Mouse (Mus musculus) layer of hippocampus, postnatal 36 days (tissue): Measurements from ENCODE around the gene Copz1. TPM values are rescaled to one million over a fixed set of nuclear protein-coding genes. Genes with fewer than 3 reads are reported as not detected.
"Not testable (repeated sequence)": the region's sequence is repeated elsewhere in the genome, so short reads cannot be mapped to it uniquely, and the experiment has no call there.

Experiments used
- DNase-seq, 2 experiments: peaks; one replicate each; pipeline ENCODE4 v3.0.0; 2022
- total RNA-seq, 2 experiments: library from RNA; stranded (reverse); gene quantifications; 2 replicates each; pipeline ENCODE4 v1.2.3; 2021

Copz1 gene
- total RNA-seq, 2 experiments from 2014 or later: 93.2 to 103 TPM

GRCm38 (mm10) chr15:103252660-103253059 lies 19.9 kb upstream of the Copz1 start:
- DNase-seq: no peak

DNA sequence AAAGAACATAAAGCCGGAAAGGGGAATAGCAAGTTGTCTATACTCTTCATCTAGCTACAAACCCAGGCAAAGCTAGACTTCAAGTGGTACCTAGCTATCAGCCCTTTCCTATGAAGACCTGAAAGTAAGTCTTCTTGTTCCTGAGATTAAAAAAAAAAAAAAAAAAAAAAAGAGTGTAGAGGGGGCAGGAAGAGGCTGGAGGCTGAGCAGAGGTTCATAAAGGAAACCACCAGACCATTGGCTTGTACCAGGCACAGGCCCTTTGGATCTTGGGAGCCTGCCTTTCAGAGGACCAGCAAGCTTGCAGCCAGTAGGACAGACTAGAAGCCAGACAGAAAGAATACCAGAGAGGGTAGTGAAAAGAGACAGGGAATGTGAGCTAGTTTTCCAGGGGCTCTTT lies 19.2 kb upstream of the Copz1 start:
- DNase-seq: no peak

DNA sequence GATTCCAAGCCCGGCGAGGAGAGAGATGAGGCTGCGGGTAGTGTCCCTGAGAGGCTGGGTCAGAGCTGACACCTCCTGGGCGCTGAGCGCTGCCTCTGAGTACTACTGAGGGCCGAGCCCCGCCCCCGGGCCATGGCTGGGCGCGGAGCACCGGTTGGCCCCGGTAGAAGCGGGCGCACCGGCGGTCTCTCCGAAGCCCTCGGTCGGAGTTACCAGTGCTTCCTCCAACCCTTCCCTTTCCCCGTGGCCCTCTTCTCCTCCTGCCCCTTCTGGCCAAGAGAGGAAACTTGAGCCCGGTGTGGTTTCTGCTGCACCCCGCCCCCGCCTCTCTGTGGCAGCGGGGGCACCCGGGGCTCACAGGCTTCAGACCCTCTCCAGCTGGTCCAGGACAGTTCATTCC lies 17.3 kb upstream of the Copz1 start:
- no peak for DNase-seq

DNA sequence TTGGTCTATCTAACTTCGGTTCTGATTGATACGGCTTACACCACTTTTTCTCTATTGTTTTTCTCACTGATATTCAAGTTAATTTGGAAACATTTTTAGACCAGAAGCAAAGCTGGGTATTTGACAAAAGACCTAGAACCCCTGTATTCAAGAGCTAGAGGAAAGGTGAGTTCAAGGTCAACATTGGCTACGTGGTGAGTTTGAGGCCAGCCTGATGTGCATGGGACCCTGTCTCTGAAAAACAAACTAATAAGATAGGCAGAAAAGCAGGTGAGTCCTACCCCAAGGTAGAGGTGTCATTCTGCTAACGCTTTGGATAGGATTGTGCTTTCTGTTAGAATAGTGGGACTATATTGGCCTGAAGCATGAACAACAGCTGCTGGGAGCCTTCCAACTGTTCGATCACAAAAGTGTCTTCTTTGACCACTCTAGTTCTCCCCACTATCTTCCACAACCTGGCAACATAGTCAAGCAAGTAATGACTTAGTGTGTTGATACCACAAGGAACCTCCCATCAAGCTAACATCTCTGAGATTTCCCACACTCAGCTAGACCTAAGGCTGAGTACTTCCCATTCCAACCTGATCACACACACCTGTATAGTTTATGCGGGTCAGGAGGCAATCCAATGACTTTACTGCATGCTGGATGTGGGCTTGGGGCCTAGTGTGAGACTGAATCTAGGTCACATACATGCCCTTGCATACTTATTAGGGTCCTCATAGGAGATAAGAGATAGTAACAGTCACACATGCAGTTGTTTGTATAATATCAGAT lies 16.1 kb upstream of the Copz1 start:
- DNase-seq: no peak

DNA sequence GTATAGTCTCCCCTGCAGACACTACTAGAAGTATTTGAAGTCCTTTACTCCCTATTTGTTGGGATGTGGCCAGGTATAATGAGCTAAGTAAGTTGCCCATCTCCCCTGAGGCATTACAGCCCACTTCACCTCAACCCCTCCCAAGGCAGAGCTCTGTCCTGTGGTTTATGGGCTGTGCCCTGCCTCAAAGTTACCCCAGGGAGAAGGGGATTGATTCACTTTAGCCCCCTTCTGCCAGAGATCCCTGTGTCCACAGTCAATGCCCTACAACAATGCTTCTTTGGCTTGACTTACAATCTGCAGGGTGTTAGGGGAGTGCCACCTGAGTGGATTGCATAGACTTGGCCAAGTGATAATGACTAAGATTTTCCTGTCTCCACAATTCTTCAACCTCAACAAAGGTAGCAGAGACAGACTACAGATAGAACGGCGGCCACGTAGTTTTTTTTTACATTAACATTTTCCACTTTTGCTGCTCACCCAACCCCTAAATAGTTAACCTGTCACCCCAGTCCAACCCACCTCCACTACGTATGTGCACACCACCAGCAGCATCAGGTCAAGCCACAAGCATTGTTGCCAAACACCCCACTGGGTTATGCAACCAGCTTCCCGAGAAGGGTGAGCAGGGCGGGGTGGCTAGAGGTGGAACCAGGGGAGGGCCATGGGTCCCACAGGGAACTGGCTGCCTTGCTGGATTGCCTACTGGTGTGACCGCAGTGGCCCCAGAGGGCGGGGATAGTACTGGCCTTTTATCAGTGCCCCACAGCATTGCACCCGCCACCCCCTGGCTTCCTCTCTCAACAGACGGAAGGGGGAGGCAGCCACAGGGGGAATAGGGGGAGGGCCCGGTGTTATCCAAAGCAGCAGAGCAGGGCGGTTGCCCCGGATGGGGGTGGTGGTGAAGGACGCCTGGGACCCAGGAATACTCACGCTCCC lies 14.5 kb upstream of the Copz1 start, which contains the start of gene Nfe2:
Nfe2 (minus strand) TSS at position 614 of the 939 bp plus-strand sequence.
- no peak for DNase-seq

- DNase-seq: no peak
Measured at GRCm38 (mm10) chr15:103259162-103259561, 13.4 kb upstream of the Copz1 start.

DNA sequence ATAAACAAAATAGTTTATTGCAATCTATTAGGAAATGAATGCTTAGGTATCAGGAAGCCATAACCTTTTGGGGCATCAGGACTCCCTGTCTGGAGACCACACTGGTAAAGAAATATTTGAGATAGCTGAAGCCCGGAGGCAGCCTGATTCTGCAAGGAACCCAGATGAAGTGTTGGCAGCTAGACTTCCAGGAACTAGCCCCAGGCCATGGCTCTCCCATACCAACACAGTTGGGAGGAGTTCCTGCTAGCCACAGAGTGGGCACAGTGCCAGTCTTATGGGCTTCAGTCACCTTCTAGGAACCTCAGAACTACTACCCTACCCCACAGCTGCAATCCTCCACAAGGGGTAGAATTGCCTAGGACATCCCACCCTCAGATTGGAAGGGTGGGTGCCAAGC lies 12.5 kb upstream of the Copz1 start:
- DNase-seq: no peak

DNA sequence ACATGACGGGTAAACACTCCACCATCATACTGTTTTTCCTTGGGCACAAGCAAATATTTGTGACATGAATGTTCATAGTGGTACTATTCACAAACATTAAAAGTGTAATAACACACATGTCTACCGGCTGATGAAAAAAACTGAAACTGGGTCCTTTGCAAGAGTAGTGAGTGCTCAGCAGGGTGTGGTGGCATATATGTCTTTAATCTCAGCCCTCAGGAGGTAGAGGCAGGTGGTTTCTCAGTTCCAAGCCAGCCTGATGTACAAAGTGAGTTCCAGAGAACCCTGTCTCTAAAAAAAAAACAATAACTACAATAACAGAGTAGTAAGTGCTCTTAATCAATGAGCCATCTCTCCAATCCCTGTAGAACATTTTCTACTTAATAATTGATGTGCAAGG lies 7.7 kb upstream of the Copz1 start:
- no peak for DNase-seq

DNA sequence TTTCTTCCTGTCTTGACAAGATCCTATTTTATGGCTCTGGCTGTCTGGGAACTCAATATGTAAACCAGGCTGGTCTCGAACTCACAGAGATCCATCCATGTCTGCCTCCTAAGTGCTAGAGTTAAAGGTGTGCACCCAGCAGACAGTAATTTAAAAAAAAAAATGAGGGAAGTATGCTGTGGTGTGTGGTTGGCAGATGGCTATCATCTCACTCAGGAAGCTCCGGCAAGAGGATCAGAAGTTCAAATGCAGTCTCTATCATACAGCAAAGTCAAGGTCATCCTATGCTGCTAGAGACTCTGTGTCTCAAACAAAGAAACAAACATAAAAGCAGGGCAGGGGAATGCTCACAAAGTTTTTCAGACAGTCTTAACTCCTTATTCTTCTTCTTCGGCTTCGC lies 3.6 kb upstream of the Copz1 start:
- no peak for DNase-seq

DNA sequence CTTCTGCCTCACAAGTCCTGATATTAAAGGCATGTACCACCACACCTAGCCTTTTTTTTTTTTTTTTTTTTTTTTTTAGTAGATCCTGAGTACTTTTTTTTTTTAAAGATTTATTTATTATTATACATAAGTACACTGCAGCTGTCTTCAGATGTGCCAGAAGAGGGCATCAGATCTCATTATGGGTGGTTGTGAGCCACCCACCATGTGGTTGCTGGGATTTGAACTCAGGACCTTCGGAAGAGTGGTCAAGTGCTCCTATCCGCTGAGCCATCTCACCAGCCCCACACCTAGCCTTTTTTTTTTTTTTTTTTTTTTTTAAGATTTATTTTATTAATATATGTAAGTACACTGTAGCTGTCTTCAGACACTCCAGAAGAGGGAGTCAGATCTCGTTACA lies 3.4 kb downstream of the Copz1 start:
- not testable (repeated sequence) for DNase-seq

GRCm38 (mm10) chr15:103277949-103278348 lies 5.4 kb downstream of the Copz1 start:
- DNase-seq: no peak

GRCm38 (mm10) chr15:103279750-103280149 lies 7.2 kb downstream of the Copz1 start:
- no peak for DNase-seq

DNA sequence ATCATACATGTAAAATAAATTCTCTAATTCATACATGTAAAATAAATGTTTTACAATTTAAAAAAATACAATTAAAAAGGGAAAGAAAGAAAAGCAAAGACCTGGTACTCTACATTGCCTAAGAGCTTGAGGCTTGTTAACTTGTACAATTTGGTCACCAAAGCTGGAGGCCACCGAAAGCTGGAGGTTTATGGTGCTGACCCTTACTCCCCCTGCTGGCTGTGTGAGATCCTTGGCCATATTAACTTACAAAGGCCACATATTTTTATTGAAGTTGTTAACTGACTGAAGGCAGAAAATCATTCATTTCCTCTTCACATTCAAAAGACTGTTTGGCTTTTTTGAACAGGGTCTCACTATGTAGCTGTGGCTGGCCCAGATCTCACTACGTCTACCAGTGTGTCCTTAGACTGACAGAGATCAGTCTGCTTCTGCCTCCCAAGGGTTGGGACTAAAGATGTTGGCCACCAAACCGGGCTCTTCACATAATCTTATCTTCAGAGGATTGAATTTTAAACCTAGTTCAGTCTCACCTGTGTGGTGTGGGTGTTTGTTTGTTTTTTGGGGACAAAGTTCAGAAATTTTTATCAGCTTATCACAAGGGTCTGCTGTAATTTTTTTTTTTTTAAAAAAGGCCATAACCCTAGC lies 8.4 kb downstream of the Copz1 start:
- no peak for DNase-seq

DNA sequence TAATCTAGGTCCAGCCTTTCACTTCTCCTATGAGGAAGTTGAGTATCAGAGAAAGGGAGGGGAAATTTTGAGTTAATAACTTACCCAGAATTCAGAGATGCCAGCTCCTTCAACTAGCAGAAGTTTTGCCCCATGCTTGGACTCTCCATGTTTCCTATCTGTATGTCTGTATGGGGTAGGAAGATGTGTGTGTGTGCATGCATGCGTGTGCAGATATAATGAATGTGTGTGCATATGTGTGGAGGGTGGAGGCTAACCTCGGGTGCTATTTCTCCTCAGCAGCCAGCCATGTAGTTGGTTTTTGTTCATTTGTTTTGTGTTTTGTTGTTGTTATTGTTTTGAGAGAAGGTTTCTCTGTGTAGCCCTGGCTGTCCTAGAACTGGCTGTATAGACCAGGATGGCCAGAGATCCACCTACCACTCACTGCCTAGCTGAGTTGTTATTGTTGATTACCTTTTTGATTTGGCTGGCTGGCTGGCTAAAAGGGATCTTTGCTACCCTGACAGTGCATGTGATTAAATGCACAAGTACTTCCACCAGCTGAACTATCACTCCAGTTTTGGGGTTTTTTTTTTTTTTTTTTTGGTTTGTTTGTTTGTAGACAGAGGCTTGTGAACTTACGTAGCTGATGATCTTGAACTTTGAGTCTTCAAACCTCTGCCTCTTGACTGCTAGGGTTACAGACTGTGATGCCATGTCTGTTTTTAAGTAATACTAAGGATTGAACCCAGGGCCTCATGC lies 9.1 kb downstream of the Copz1 start:
- DNase-seq: no peak

DNA sequence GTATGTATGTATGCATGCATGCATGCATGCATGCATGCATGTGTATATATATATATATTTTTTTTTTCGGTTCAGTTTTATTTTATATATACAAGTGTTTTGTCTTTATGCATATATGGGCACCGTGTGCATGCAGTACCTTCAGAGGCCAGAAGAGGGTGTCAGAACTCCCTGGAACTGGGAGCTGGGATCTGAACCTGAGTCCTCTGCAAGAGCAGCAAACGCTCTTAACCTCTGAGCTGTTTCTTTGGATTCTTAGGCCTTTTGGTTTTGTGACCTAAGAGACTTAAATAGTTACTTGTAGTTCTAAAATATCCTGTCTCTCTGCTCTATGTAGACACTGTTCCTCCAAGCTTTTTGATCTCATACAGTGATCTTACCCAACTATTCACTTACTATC lies 11.6 kb downstream of the Copz1 start:
- no peak for DNase-seq

GRCm38 (mm10) chr15:103284647-103285046 lies 12.1 kb downstream of the Copz1 start:
- DNase-seq: no peak

GRCm38 (mm10) chr15:103285778-103286417 lies 13.4 kb downstream of the Copz1 start:
- no peak for DNase-seq

DNA sequence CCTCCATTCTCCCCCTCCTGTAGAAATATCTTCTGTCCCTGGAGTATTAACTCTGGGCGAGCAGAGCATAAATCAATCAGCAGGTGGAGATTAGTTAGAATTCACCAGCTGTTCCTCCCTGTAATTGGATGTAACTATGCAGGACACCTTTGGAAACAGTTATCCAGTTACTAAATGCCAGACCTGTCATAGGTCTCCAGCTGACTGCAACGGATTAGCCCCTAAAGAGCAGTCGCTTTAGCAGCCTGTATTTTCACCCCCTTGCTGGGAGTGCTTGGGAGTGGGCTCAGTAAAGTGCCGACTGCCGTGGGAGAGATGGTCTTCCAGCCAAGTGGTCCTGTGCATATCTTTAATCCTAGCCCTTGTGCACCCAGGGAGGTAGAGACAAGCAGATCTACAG lies 17.1 kb downstream of the Copz1 start:
- no peak for DNase-seq

DNA sequence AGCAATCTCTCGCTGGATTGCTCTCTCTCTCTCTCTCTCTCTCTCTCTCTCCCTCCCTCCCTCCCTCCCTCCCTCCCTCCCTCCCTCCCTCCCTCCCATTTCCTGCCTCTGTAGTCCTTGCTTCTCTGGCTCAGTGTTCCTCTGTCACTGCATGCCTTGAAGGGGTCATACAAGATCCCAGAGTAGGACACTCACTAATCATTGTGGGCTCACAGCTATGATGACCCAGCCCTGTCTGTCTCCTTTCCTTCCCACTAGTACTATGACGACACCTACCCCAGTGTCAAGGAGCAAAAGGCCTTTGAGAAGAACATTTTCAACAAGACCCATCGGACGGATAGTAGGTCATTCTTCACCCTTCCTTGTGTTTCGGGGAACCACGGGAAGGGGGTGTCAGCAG lies 17.9 kb downstream of the Copz1 start:
- DNase-seq: no peak

DNA sequence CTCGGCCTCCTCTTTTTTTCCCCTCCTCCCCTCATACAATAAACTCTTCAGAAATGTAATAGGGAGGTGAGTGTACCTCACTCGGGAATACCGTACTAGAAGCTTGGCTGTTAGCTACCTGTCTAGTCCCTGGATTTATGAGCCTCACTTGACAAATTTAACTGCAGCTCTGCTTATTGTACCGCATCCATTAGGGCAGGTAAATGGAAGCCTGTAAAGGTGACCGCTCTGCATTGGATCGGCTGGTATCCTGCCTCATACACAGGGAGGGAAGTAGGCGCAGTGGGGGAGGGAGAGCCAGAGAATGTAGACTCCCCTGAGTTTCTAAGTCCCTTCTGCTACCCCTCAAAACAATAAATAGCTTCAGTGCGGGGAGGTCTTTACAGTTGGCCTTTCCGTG lies 18.3 kb downstream of the Copz1 start:
- no peak for DNase-seq

DNA sequence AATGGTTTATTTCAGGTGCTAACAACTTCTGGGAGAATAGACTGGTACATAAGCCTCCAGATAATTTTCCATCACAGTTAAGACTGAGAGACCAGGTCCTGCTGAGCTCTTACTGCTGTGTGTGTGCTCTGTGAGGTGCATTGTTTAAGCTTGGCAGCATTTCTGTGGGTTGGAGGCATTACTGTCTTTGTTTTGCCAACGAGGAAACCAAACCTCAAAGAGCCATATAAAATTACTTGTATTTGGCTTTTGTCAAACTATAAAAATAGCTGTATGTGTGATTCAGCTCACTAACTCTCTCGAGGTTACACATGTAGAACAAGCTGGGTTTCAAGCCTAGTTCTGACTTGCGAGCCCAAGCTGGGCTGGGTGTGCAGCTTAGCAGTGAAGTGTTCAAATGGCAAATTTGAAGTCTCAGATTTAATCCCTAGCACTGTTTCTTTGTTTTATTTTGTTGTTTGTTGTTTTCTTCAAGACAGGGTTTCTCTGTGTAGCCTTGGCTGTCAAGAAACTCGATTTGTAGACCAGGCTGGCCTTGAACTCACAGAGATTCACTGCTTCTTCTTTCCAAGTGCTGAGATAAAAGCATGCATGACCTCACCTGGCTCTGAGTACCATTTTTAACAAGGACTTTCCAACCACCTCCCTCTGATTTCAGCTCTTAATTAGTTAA lies 20.3 kb downstream of the Copz1 start:
- no peak for DNase-seq
